Mouse (Mus musculus) ES-CJ7 (cell line): ENCODE measurements at regions not wholly inside any gene's neighbourhood (a gene's known extent, or its start where the extent isn't known, plus 50 kb on each side); places are given as distances from the start of the nearest gene placed in this dataset.

Experiments
- DNase-seq: peaks from one replicate; pipeline ENCODE4 v3.0.0; 2011; ENCODE audit warnings: low read depth, low spot score

DNA sequence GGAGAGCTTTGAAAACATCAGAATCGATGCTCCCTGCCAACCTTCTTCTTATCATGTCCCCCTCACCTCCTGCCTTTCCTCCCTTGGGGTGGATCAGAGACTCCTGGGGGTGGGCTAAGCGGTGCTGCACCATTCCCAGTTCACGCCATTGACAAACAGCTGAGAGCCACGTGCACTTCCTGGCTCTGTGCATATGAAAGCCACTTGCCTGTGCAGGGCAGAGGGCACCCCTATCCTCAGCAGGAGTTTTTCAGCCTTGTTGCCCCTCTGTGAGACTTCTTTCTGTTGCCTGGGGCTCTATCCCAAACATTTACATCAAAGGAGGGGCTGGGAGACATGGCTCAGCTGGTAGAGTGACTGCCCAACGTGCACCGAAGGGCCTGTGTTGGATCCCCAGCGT lies 531.1 kb upstream of the Tbx3 start:
- DNase-seq: peak; percentile 65

DNA sequence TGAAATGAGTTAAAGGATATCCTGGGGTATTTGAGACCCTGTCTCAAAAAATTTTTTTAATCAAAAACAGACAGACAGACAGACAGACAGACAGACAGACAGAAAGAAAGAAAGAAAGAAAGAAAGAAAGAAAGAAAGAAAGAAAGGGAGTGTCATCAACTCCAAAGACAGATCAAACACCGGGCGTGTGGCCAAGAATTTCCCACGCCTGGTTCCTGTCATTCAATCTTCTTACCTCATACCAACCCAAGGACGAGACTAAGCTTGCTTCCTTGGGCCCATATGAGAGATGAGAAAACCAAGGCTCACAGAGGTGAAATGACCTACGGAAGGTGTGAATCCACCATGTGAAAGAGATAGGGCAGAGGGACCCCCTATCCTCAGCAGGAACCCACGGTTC lies 530.7 kb upstream of the Tbx3 start:
- DNase-seq: no peak

DNA sequence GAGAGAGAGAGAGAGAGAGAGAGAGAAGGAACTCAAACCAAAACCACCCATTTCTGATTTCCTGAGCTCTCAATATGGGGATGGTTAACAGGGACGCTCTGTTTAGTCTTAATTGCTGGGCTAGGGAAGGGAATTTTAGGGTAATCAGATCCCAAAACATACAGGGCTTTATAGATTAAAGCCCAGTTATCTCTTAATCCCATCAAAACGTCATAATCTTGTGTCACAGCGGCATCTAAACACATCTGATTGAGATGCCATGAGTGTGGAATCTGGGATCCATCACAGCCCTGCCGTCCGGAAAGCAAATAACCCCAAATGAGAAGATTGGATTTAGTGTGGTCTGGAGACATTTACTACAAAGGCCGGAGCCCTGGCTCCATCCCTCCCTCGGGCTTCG lies 527.1 kb upstream of the Tbx3 start:
- no peak for DNase-seq

GRCm38 (mm10) chr5:119149389-119150185 lies 520.9 kb upstream of the Tbx3 start:
- DNase-seq: no peak

DNA sequence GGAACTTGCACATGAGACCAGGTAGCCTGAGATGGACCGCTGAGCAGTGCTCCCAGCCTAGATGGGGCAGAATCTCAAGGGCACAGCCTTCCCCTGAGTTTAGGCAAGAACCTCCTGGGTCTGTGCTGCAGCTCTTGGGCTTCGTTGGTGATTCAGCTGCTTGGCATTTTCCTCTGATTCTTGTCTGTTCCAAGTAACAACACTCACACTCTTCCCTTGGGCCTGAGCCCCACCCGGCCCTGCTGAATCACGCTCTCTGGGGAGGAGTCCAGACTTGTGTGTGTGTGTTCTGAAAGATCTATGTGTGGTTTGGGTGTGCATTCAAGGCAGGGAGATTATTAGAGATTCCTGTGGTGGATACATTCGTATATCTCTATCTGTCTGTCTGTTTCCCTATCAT lies 517.4 kb upstream of the Tbx3 start:
- no peak for DNase-seq

DNA sequence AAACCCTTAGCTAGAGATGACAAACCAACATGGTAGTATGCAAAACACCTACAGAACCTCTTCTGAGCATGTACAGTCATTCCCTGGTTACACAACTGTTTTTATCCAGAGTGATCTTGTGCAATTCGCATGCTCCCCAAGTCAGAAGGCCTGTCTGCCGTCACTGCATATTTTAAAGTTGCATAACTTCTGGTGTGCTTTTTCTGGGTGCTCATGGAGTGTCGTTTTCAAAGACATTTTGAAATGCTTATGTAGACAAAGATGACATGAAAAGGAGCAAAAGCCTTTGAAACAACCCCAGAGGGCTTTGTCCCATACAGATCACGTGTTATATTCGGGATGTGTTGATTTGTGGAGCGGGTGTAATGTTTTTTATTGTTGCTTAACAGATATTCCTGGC lies 513.8 kb upstream of the Tbx3 start:
- no peak for DNase-seq

DNA sequence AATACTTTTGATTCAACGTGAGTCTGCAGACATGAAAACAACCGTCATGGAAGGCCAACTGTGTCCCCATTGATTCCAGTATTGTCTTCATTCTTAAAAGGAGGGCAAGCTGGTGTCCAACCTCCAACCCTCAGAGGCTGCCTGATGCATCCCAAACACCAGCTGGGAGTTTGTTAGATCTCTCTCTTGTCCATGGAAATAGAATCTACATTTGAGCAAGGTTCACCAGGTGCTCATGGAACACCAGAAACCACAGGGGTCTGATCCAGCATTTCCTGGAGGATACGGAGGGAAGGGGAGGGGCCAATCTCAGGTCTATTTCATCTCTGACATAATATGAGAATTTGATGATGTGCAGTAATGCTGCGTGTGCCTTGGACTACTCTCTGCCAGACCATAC lies 512.3 kb upstream of the Tbx3 start:
- no peak for DNase-seq

- DNase-seq: no peak
Measured at GRCm38 (mm10) chr5:119162132-119162675, 508.3 kb upstream of the Tbx3 start.

GRCm38 (mm10) chr5:119167718-119168117 lies 502.8 kb upstream of the Tbx3 start:
- no peak for DNase-seq

GRCm38 (mm10) chr5:119169274-119169673 lies 501.2 kb upstream of the Tbx3 start:
- no peak for DNase-seq

DNA sequence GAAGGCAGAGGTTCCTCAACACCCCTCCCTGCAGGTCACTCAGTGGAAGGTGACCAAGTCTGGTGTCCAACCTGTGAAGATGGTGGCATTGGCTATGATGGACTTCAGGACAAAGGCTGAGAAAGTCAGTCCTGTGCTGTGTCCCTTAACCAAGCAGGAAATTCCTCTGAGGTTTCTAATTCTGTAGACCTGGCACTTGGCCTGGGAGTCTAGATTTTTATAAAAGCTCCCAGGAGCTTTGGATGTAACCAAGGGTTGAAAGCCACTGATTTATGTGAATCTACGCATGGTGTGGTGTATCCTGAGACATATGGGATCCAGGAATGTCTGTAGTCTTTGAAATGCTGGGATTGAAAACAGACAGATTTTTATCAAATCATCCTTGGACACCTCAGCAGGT lies 498.8 kb upstream of the Tbx3 start:
- DNase-seq: no peak

DNA sequence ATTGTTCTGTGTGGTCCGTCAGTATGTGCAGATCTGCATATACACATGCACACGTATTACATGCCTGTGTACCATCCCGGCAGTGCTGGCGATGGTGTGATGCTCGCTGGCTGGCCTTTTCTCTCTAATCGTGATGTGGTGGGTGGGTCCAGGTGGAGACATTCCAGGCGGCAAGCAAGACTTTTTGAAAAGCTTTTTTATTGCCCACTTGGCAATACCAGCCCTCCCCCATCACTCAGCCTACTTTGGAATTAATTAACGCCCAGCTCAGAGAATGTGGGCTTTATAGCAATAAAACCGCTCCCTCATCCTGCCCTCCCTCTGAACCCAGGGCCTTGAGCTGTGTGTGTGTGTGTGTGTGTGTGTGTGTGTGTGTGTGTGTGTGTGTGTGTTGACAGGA lies 491.7 kb upstream of the Tbx3 start:
- DNase-seq: peak; percentile 35

GRCm38 (mm10) chr5:119183545-119184047 lies 486.9 kb upstream of the Tbx3 start:
- no peak for DNase-seq

- no peak for DNase-seq
Measured at GRCm38 (mm10) chr5:119186611-119187010, 483.9 kb upstream of the Tbx3 start.

DNA sequence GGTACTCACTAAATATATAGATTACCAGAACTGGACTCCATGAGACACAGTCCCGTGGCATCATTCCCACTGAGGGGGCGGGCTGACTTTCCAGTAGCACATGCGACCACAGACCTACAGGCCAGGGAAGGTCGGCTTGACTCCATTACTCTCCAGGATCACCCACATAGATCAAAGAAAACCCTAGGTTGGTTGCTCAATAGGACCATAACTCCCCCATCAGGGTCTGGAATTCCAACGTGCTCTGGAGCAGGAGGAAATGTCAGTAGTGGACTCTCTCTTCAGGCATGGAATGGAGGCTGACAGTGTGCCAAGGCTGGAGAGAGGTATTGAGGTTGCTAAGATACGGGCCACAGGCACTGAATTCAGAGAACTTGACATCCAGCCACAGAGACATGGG lies 482.0 kb upstream of the Tbx3 start:
- no peak for DNase-seq

GRCm38 (mm10) chr5:119193699-119194681 lies 476.5 kb upstream of the Tbx3 start:
- DNase-seq: no peak

- DNase-seq: peak; percentile 25
Measured at GRCm38 (mm10) chr5:119199906-119200305, 470.6 kb upstream of the Tbx3 start.

GRCm38 (mm10) chr5:119201251-119201650 lies 469.2 kb upstream of the Tbx3 start:
- no peak for DNase-seq

DNA sequence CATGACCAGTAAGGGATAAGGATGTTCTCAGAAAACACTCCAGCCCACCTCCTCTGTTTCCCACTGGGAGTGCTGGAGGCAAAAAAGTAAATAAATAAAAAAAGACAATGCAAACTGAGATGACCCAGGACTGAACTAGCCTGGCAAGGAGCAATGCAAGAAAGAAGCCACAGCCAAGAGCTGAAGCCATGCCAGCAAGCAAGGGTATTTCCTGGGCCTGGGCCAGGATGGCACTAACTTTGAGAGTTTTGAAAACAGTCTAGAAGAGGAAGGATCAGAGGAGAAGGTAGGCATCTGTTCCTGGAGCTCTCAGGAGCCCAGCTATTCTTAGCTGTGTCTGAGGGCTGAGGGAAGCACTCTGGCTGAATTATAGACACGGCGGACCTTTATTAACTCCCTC lies 465.7 kb upstream of the Tbx3 start:
- no peak for DNase-seq

- DNase-seq: no peak
Measured at GRCm38 (mm10) chr5:119208077-119208476, 462.4 kb upstream of the Tbx3 start.

DNA sequence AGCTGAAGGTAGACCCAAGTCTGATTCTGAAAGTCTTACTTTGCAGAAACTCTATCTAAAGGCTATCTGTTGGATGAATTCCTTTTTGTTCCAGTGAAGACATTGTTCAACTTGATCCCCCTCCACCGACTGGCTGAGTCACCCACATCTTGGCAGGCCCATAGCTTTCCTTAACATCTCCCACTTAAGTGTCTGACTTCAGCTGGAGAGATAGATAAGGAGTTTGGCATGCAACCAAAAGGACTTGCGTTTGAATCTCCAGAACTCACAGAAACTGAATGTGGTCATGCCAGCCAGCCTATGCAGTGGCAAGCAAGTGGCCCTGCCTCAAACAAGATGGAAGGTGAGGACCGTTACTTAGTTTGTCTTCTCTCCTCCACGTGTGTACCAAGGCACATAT lies 457.3 kb upstream of the Tbx3 start:
- DNase-seq: no peak

- DNase-seq: no peak
Measured at GRCm38 (mm10) chr5:119213692-119214357, 456.6 kb upstream of the Tbx3 start.
